Mouse (Mus musculus) midbrain, embryonic 11.5 days (tissue): Measurements from ENCODE around the gene Ssr1. TPM values are rescaled to one million over a fixed set of nuclear protein-coding genes. Genes with fewer than 3 reads are reported as not detected.

Experiments
- ATAC-seq: fragments of 200-750 bp; cut with Nextera tagmentation; 2 replicates; pipeline ENCODE4 v1.8.0; 2017; ENCODE audit warnings: moderate TSS enrichment, moderate library complexity; ENCODE audit not compliant: low FRiP score
- DNase-seq: peaks from one replicate; pipeline ENCODE4 v3.0.0; 2015; ENCODE audit warnings: low spot score; ENCODE audit errors: missing footprints
- H3K27ac ChIP-seq: fragments of 300-500 bp; sonication (generic); 2 replicates; pipeline ENCODE4 v1.5.1; 2014; ENCODE audit warnings: low read depth, low read length
- H3K27me3 ChIP-seq: fragments of 300-500 bp; sonication (generic); 2 replicates; pipeline ENCODE4 v1.6.1; 2014; ENCODE audit warnings: mild to moderate bottlenecking, low read length, moderate library complexity, mixed read lengths; ENCODE audit not compliant: control insufficient read depth, insufficient read depth
- H3K36me3 ChIP-seq: fragments of 300-500 bp; sonication (generic); 2 replicates; pipeline ENCODE4 v1.6.1; 2014; ENCODE audit warnings: mild to moderate bottlenecking, low read length, moderate library complexity, mixed read lengths; ENCODE audit not compliant: control insufficient read depth, insufficient read depth
- H3K4me1 ChIP-seq: fragments of 300-500 bp; sonication (generic); 2 replicates; pipeline ENCODE4 v1.6.1; 2014; ENCODE audit warnings: low read length; ENCODE audit not compliant: control insufficient read depth, insufficient read depth
- H3K4me2 ChIP-seq: fragments of 300-500 bp; sonication (generic); 2 replicates; pipeline ENCODE4 v1.6.1; 2014; ENCODE audit warnings: mild to moderate bottlenecking, moderate library complexity
- H3K4me3 ChIP-seq: fragments of 300-500 bp; sonication (generic); 2 replicates; pipeline ENCODE4 v1.5.1; 2014; ENCODE audit warnings: low read depth, low read length
- H3K9ac ChIP-seq: fragments of 300-500 bp; sonication (generic); 2 replicates; pipeline ENCODE4 v1.6.1; 2014; ENCODE audit warnings: low read length
- H3K9me3 ChIP-seq: fragments of 300-500 bp; sonication (generic); 2 replicates; pipeline ENCODE4 v1.6.1; 2016; ENCODE audit warnings: low read length; ENCODE audit not compliant: control insufficient read depth
- WGBS: fragments of 180-500 bp; shearing (Covaris S2); extraction: QIAGEN DNeasy Blood & Tissue Kit; methylation state at CpG from one replicate; pipeline ENCODE4 v1.1.7; 2014; 5-methylcytosine and 5-hydroxymethylcytosine counted together
- polyA plus RNA-seq: library from polyadenylated mRNA; unstranded; fragments of >200 nt; fragmentation: Nextera tagmentation; extraction: Ambion mirVana; gene quantifications from 2 replicates; pipeline ENCODE4 v1.2.1, GENCODE M21; 2014

The Ssr1 gene
- polyA plus RNA-seq, 1 experiment from 2014 or later, result 114 TPM

- Histone ChIP-seq H3K4me2 (no peak overlapping the region), H3K27me3 (no peaks in the 10 kb centered on the region), H3K9ac (no peak overlapping the region), H3K9me3 (no peaks in the 10 kb centered on the region), H3K27ac (no peak overlapping the region), H3K36me3 (no peaks in the 10 kb centered on the region), H3K4me3 (no peak overlapping the region), H3K4me1 (peaks cover 5% of the 10 kb centered on the region; the same call in 1 of the 2 replicates)
- DNase-seq (no peak), ATAC-seq (no peak)
- WGBS, result 94% methylated on average over 3 of the region's 3 CpGs
Observed at GRCm38 (mm10) chr13:37919711-37920277, 74.2 kb downstream of the Ssr1 start.

- ATAC-seq (no peak), DNase-seq (no peak)
- WGBS, result 91% methylated on average over 15 of the region's 15 CpGs
- Histone ChIP-seq H3K36me3 (no peaks in the 10 kb centered on the region), H3K4me2 (no peak overlapping the region), H3K27ac (no peak overlapping the region), H3K27me3 (no peaks in the 10 kb centered on the region), H3K4me1 (peaks cover 5% of the 10 kb centered on the region; the same call in 1 of the 2 replicates), H3K9ac (no peak overlapping the region), H3K4me3 (no peak overlapping the region), H3K9me3 (no peaks in the 10 kb centered on the region)
Observed at GRCm38 (mm10) chr13:37918336-37919261, 75.4 kb downstream of the Ssr1 start.

Other genes starting within 250 kb of the Ssr1 start
- 3.4 and 5.5 TPM in 2 replicates for gene Rreb1, start 215.8 kb downstream of the Ssr1 start, polyA plus RNA-seq
- 49.1 and 54.0 TPM in 2 replicates for gene Riok1, start 42.8 kb upstream of the Ssr1 start, polyA plus RNA-seq
- 0.94 and 0.98 TPM in 2 replicates for gene Cage1, start 42.9 kb upstream of the Ssr1 start, polyA plus RNA-seq
- 0.57 and 0.71 TPM in 2 replicates for gene Dsp, start 157.1 kb upstream of the Ssr1 start, polyA plus RNA-seq
- 36.0 and 39.8 TPM in 2 replicates for gene Snrnp48, start 210.7 kb upstream of the Ssr1 start, polyA plus RNA-seq